Mouse (Mus musculus) embryonic facial prominence, embryonic 11.5 days (tissue): ENCODE data around the gene Stac2. TPM values are rescaled to one million over a fixed set of nuclear protein-coding genes. Genes with fewer than 3 reads are reported as not detected.
A peak's percentile ranks its signal among the peaks of the same experiment; 100 is the strongest.

Experiments used
- ATAC-seq: fragments of 200-750 bp; cut with Nextera tagmentation; replicated peaks from 2 replicates; pipeline ENCODE4 v1.8.0; 2017; ENCODE audit warnings: low read depth; ENCODE audit not compliant: insufficient number of reproducible peaks, low FRiP score, low TSS enrichment
- DNase-seq: peaks from one replicate; pipeline ENCODE4 v3.0.0-alpha.2; 2015; ENCODE audit warnings: low spot score
- H3K27ac ChIP-seq: fragments of 300-500 bp; sonication (generic); replicated peaks from 2 replicates; pipeline ENCODE4 v1.5.1; 2014; ENCODE audit warnings: mild to moderate bottlenecking, low read depth, low read length, control low read depth
- H3K27me3 ChIP-seq: fragments of 300-500 bp; sonication (generic); 2 replicates; pipeline ENCODE4 v1.6.1; 2014; ENCODE audit warnings: mild to moderate bottlenecking, low read length, moderate library complexity, mixed read lengths; ENCODE audit not compliant: control insufficient read depth, insufficient read depth
- H3K36me3 ChIP-seq: fragments of 300-500 bp; sonication (generic); replicated peaks from 2 replicates; pipeline ENCODE4 v1.6.1; 2014; ENCODE audit warnings: low read depth, mild to moderate bottlenecking, low read length, moderate library complexity, mixed read lengths; ENCODE audit not compliant: control insufficient read depth, insufficient read depth
- H3K4me1 ChIP-seq: fragments of 300-500 bp; sonication (generic); 2 replicates; pipeline ENCODE4 v1.6.1; 2014; ENCODE audit warnings: low read length, mixed read lengths; ENCODE audit not compliant: control insufficient read depth, insufficient read depth
- H3K4me2 ChIP-seq: fragments of 300-500 bp; sonication (generic); 2 replicates; pipeline ENCODE4 v1.6.1; 2014; ENCODE audit warnings: low read depth, mild to moderate bottlenecking, control low read depth, low read length, moderate library complexity
- H3K4me3 ChIP-seq: fragments of 300-500 bp; sonication (generic); 2 replicates; pipeline ENCODE4 v1.5.1; 2014; ENCODE audit warnings: low read depth, low read length, control low read depth
- H3K9ac ChIP-seq: fragments of 300-500 bp; sonication (generic); replicated peaks from 2 replicates; pipeline ENCODE4 v1.6.1; 2014; ENCODE audit warnings: mild to moderate bottlenecking, control low read depth, low read length
- H3K9me3 ChIP-seq: fragments of 300-500 bp; sonication (generic); replicated peaks from 2 replicates; pipeline ENCODE4 v1.6.1; 2016; ENCODE audit warnings: mild to moderate bottlenecking, low read length, inconsistent platforms, mixed read lengths; ENCODE audit not compliant: control insufficient read depth
- WGBS: fragments of 180-500 bp; shearing (Covaris S2); extraction: QIAGEN DNeasy Blood & Tissue Kit; methylation state at CpG from one replicate; pipeline ENCODE4 v1.1.7; 2014; 5-methylcytosine and 5-hydroxymethylcytosine counted together
- polyA plus RNA-seq: library from polyadenylated mRNA; unstranded; fragments of >200 nt; fragmentation: Nextera tagmentation; extraction: Ambion mirVana; gene quantifications from 2 replicates; pipeline ENCODE4 v1.2.1, GENCODE M21; 2014

The Stac2 gene
- polyA plus RNA-seq, 1 experiment from 2014 or later = 0.69 TPM

DNA sequence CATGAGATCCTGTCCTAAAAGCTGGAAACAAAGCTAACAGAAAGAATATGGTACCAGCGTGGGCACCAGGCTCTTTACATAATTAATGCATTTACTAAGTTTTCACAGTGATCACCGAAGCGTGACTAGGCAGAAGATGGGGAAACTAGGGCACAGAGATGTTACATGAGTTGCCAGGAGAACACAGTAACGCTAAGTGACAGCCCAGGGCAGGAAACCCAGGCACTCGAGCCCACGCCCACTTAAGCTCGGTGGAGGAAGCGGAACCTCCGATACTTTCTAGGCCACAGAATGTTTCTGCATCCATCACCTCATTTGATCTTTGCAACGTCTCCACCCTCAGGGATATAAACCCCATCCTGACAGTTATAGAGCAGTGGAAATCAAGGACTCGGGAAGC is 45.2 kb downstream of the Stac2 start:
- Histone ChIP-seq H3K4me1 (peaks cover 1% of the 10 kb centered on the region; the same call in 1 of the 2 replicates), H3K27ac (no peak overlapping the region), H3K27me3 (peaks cover under 1% of the 10 kb centered on the region; the same call in 1 of the 2 replicates), H3K4me3 (no peak overlapping the region), H3K4me2 (no peak overlapping the region), H3K9me3 (no peaks in the 10 kb centered on the region), H3K9ac (no peak overlapping the region), H3K36me3 (peaks cover 3% of the 10 kb centered on the region; the same call in 1 of the 2 replicates)
- DNase-seq (no peak), ATAC-seq (no peak)
- 88% methylated on average over 11 of the region's 11 CpGs for WGBS

DNA sequence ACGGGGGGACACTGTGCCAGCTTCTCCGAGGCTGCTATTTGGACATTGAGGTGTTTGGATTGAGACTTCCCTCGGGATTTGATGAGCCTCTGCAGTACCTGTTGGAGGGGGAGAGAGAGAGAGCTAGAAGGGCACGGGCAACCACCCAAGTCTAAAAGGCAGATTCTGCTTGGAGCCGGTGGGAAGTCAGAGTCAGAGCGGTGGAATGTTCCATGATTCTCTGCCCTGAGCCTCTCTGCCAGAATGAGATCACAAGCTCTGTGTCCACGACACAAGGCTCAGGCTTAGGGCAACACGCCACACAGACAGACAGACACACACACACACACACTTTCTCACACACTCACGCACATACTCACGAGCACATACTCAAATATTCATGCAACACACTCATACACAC is 47.6 kb downstream of the Stac2 start:
- ATAC-seq (no peak), DNase-seq (no peak)
- H3K9ac ChIP-seq = no peak overlapping the region
- no peak overlapping the region for H3K27ac ChIP-seq
- no peak overlapping the region for H3K4me2 ChIP-seq
- H3K4me3 ChIP-seq = no peak overlapping the region
- H3K9me3 ChIP-seq = no peaks in the 10 kb centered on the region
- H3K36me3 ChIP-seq = peaks cover 3% of the 10 kb centered on the region; the same call in 1 of the 2 replicates
- WGBS = 78% methylated on average over 10 of the region's 10 CpGs
- H3K27me3 ChIP-seq = peaks cover 8% of the 10 kb centered on the region; the same call in 1 of the 2 replicates
- H3K4me1 ChIP-seq = peaks cover 4% of the 10 kb centered on the region; the same call in 1 of the 2 replicates

DNA sequence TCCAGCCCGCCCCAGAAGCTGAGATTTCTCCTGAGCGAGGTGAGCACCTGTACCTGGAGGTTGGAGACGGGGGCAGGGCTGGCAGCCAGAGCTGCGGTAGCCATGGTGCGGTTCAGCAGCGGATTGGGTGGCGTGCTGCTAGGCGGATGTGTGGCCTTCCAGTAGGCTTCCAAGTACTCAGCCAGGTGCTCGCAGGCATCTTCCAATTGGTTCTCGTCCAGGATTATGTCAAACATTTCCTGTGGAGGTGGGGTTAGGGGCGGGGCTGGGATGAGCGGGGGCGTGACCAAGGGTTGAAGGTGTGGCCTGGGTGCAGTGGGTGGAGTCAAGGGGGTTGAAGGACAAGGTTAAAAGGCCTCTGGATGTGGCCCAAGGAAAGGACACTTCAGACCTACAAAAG is 48.2 kb downstream of the Stac2 start:
- WGBS = 28% methylated on average over 13 of the region's 13 CpGs
- peaks cover 8% of the 10 kb centered on the region; the same call in 1 of the 2 replicates for H3K27me3 ChIP-seq
- no peak for DNase-seq
- H3K4me3 ChIP-seq = no peak overlapping the region
- no peak overlapping the region for H3K27ac ChIP-seq
- no peaks in the 10 kb centered on the region for H3K9me3 ChIP-seq
- H3K4me1 ChIP-seq = peaks cover 4% of the 10 kb centered on the region; the same call in 1 of the 2 replicates
- H3K9ac ChIP-seq = no peak overlapping the region
- no peak for ATAC-seq
- peaks cover 3% of the 10 kb centered on the region; the same call in 1 of the 2 replicates for H3K36me3 ChIP-seq
- no peak overlapping the region for H3K4me2 ChIP-seq

DNA sequence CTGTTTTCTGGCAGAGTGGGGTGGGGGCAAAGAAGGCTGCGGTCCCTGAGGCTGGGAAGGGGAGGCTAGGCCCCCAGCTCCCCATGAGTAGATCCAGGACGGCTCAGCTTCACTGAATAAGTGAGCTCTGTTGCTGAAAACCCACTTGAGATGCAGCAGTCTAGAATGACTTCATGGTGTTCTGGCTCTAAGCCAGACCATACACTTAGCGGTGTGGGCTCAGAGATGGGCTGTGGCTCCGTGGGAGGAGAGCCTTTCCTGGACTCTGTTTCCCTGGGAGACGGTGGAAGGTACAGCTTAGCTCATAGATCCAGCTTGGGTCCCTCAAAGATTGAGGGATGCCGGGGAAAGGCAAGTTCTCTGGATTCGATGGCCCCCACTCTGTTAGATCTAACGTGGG is 49.1 kb downstream of the Stac2 start:
- H3K27ac ChIP-seq = no peak overlapping the region
- 85% methylated on average over 8 of the region's 8 CpGs for WGBS

DNA sequence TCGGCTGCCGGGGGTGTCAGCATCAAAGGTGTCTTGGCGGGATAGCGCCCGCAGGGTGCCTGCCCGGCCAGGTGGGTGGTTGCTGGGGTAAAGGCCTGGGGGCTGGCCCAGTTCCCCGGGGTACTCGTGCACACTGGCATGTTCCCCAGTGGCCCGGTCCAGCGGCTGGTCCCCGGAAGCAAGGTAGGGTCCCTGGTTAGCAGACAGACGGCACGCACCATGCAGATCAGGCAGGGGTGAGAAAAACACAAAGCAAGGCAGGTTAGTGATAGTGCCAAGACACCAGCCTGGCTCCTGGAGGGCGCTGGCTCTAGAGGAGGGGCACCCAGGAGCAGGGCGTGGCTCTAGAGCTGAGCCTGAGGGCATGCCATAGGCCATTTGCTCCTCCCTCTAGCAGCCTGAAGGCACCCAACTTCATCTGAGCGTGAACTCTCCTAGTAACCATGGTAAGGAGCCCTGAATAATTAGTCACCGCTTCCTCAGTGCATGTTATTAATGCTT is 50.0 kb downstream of the Stac2 start:
- Histone ChIP-seq H3K4me1 (peaks cover 4% of the 10 kb centered on the region; the same call in 1 of the 2 replicates), H3K4me3 (no peak overlapping the region), H3K27me3 (peaks cover 8% of the 10 kb centered on the region; the same call in 1 of the 2 replicates), H3K4me2 (no peak overlapping the region), H3K36me3 (peaks cover 3% of the 10 kb centered on the region; the same call in 1 of the 2 replicates), H3K27ac (no peak overlapping the region), H3K9me3 (no peaks in the 10 kb centered on the region), H3K9ac (no peak overlapping the region)
- WGBS = 38% methylated on average over 17 of the region's 17 CpGs
- ATAC-seq (no peak), DNase-seq (no peak)

More for the DNA sequence above, 49.1 kb downstream of the Stac2 start:
- no peak for ATAC-seq
- Histone ChIP-seq H3K9ac (no peak overlapping the region), H3K4me3 (no peak overlapping the region), H3K27me3 (peaks cover 8% of the 10 kb centered on the region; the same call in 1 of the 2 replicates), H3K4me1 (peaks cover 4% of the 10 kb centered on the region; the same call in 1 of the 2 replicates), H3K4me2 (no peak overlapping the region), H3K36me3 (peaks cover 3% of the 10 kb centered on the region; the same call in 1 of the 2 replicates), H3K9me3 (no peaks in the 10 kb centered on the region)
- no peak for DNase-seq

DNA sequence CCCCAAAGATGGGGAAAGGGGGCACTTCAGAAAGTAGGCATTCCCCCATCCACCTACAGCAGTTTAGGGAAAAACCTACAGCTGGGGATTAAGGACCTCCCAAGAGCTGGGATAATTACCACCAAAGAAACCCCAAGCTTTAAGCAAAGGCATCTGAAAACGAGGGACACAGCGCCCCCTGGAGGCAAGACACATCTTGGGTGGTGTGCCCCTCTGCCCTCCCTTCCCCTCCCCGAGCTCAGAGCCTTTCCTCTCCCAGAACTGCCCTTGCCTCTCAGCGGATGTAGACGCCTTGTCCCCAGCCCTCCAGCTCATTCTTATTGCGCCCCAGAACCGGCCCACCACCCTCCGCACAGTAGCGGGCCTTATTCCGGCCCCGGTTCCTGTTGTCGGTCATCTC is 50.6 kb downstream of the Stac2 start:
- Histone ChIP-seq H3K36me3 (peaks cover 3% of the 10 kb centered on the region; the same call in 1 of the 2 replicates), H3K4me1 (peaks cover 4% of the 10 kb centered on the region; the same call in 1 of the 2 replicates), H3K4me2 (no peak overlapping the region; the same call in 1 of the 2 replicates), H3K27me3 (peaks cover 8% of the 10 kb centered on the region; the same call in 1 of the 2 replicates), H3K9me3 (no peaks in the 10 kb centered on the region), H3K4me3 (no peak overlapping the region), H3K27ac (no peak overlapping the region), H3K9ac (0 out of 2 replicates have a peak overlapping the region, but pooled peaks have one; percentile 3)
- 11% methylated on average over 12 of the region's 12 CpGs for WGBS
- DNase-seq (peak; percentile 86), ATAC-seq (no peak)

DNA sequence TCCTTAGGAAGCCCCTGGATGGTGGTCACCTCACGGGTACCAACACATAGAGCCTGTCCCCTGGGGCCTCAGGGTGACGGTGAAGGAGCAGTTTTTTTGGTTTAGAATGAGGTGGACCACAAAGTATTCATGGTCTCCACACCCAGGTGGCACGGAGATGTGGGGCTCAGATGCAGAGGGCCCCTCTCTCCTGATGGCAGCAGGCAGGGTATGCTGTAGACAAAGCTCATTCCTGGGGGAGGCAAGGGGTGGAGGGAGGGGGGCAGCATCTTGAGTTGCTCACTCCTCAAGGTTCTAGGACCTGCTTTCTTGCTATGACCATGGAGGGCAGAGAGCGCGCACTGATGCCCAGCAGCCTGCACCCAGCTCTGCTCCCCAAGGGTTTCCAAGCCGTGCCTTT is 51.3 kb downstream of the Stac2 start:
- 56% methylated on average over 6 of the region's 6 CpGs for WGBS
- ATAC-seq = no peak; the same call in 1 of the 2 replicates
- Histone ChIP-seq H3K36me3 (peaks cover 3% of the 10 kb centered on the region; the same call in 1 of the 2 replicates), H3K27me3 (peaks cover 8% of the 10 kb centered on the region; the same call in 1 of the 2 replicates), H3K4me3 (no peak overlapping the region), H3K9me3 (no peaks in the 10 kb centered on the region), H3K9ac (no peak overlapping the region), H3K4me2 (no peak overlapping the region), H3K4me1 (peaks cover 4% of the 10 kb centered on the region; the same call in 1 of the 2 replicates), H3K27ac (no peak overlapping the region)
- no peak for DNase-seq

DNA sequence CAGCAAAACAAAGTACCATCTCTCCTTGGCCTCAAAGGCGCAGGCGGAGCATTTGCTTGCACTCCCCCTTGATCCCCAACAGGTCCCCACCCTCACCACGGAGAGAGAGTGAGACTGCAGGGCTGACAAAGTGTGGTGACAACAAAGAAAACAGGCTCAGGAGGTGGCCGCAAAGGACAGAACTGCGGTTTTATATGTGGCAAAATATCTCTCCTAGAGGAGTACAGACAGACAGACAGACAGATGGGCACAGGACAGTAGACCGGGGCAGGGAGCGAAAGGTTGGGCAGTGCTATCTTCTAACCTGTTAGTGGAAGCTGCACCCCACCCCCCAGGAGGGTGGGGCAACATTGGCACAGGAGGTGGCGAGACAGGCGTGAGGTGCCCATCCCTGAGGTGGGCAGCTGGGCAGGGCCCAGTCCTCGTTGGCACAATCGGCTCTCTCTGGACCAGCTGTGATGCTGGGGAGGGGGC is 51.9 kb downstream of the Stac2 start:
- Histone ChIP-seq H3K4me2 (no peak overlapping the region), H3K36me3 (peaks cover 3% of the 10 kb centered on the region; the same call in 1 of the 2 replicates), H3K9me3 (no peaks in the 10 kb centered on the region), H3K4me3 (no peak overlapping the region), H3K9ac (no peak overlapping the region), H3K27me3 (peaks cover 8% of the 10 kb centered on the region; the same call in 1 of the 2 replicates), H3K4me1 (peaks cover 4% of the 10 kb centered on the region; the same call in 1 of the 2 replicates), H3K27ac (no peak overlapping the region)
- ATAC-seq = no peak
- no peak for DNase-seq
- 37% methylated on average over 11 of the region's 11 CpGs for WGBS
